Mouse (Mus musculus) cerebellum, postnatal 10 days (tissue): Measurements from ENCODE around the gene Ptprj.

Source experiments
- DNase-seq, 2 experiments: peaks; one replicate each; pipeline ENCODE4 v3.0.0; 2021; ENCODE audit warnings: mixed read lengths in 2 of 2

Gene Ptprj

DNA sequence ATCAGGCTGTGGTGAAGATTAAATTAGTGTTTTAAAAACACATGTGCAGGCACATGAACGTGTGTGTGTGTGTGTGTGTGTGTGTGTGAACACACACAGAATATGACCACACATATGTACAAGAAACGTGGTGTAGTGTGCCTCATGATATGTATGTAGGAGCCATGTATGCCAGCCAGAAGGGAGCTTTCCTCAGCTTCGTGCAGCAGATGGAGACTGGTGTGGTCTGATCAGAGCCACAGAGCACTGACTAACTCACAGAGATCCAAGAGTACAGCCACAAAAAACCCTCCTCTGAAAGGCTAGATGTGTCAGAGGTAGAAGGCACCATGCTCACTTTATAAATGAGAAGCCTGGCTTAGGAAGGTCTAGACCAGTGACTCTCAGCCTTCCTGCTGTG is 22.5 kb downstream of the Ptprj start:
- no peak for DNase-seq

DNA sequence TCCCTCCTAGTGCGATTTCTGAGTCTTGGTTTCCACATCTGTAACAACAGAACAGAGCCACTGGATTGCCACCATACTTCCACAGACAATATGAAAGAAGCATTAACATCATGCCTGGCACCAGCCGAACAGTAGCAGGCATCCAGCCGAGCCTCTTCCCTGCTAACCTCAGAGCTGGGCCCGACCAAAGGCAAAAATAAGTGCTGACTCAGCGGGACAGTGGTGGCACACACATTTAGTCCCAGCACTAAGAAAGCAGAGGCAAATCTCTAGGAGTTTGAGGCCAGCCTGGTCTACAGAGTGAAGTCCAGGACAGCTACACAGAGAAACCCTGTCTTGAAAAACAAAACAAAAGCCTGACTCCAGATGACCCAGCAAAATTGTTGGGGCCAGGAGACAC is 24.7 kb downstream of the Ptprj start:
- DNase-seq = no peak

DNA sequence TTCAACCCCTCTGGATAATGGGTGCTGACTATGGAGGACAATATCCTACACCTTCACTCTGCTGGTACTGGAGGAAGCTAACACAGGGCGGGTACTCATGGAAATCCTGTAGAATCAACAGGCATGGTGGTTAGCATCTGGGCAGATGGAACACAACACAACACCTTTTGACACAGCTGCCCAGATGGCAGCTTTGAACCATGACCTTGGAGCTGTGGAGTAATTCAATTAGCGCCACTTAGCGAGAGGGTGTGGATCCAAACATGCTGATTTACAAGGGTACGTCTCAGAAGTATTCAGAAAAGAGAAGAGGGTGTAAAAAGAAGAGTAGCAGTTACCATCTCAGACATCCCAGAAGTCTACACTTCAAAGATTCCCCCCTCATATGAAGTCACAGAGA is 25.6 kb downstream of the Ptprj start:
- DNase-seq = no peak

GRCm38 (mm10) chr2:90553861-90554260 is 26.6 kb downstream of the Ptprj start:
- DNase-seq = no peak

DNA sequence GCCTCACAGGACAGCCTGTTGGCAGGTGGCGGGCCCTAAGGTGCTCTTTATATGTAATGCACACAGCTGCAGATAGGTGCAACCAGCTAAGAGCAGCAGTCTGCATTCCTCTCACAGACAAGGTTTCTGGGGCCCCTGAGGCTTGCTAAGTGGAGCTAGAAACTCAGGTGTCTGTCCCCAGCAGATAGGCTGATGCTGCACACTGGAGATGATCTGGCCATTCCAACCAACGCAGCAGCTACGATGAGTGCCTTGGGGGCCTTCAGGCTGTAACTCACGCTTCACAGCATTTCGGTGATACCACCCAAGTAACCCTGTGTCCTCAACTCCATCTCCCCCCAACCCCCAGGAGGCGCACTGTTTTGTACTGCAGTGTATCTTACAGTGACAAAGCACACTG is 29.8 kb downstream of the Ptprj start:
- DNase-seq = no peak

DNA sequence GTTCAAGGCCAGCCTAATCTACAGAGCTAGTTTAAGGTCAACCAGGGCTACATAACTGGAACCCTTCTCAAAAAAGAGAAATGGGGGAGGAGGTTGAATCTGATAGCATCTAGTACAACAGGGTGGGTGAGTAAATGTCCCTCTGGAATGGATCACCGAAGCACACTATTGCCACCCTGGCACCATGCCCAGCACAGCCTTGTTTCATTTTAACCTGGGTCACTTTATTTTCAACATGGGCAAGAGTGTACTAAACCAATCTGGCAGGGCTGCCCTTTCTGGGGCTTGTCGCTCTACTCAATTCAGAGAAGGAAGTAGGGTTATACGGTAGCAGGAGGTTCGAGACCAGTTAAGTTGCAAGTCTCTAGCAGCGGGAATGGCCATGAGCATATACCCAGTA is 31.9 kb downstream of the Ptprj start:
- no peak for DNase-seq

DNA sequence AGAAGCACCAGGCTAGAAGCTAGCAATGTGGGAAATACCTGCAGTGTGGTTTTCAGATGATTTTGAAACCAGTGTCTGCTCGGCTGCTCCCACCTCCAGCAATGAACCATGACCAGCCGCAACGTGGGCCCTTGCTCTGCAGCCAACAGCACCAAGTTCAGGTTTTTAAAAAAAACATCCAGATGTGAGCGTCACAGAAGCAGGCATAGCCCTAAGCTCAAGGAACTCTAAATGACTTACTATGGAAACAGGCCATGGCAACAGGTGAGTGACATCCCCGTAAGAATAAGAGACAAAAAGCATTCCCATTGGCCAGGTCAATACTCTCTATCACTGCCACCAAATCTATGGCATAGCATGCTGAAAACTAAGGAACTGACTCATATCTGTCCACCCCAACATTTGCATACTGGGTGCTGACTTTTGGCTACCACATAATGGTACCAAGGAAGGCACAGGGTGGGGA is 33.3 kb downstream of the Ptprj start:
- no peak for DNase-seq

DNA sequence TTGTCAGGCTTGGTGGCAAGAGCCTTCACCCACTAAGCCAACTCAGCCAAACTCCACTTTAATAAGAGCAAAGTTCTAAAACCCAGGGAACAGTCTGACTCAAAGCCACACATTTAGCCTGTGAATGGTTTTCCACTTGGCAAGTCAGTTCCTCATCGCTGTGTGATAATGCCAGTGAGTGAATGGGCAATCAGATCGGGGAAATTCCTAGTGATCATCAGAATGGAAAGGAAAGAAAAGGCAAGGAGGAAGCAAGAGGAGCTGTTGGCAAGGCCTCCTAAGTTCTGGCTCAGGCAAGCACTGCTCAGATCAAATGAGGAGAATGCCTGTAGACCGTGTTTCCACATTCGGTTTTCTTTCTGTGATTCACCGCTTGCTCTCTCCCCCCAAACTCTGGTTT is 35.2 kb downstream of the Ptprj start:
- peak; percentile 79 to 85 for DNase-seq

DNA sequence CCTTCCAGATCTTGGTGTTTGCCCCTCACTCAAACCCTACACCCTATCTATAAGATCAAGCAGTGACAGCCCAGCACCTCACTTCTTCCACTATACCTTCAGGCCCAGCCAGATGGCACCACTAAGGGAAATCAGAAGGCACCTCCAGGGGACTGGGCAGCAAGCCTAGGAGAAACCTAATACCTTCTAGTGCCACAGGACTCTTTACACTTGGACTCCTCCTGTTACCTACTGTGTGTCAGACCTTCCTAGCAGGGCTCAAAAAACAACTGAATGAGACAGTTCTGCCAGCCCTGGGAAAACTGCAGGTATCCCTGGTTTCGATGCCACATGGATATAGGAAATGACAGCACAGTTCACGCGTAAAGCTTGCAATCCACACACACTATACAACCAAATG is 36.5 kb downstream of the Ptprj start:
- DNase-seq = peak; percentile 87 to 94

DNA sequence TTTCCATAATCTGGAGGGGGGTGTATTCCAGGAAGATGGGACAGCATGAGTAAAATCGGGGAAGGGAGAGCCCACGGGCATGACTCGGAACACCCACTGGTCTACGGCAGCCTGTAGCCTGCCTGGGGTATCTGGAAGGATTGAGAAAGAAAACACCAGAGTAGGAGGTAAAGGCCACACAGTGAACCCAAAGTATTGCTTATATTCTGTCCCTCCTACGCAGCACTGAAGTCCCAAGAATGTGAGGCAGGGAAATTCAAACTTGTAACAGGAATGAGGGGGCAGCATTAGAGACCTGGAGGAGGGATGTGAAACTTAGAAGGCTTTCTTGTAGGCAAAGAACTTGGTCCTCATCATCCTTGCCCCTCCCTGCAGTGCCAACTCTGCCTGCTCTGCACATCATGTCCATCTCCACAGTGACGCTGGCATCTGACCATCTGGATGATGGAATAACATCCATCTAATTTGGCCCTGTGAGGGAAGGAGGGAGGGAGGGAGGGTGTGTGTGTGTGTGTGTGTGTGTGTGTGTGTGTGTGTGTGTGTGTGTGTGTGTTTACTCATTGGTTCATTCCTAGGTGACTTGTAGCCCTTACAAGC is 37.2 kb downstream of the Ptprj start:
- DNase-seq = peak; percentile 80 to 86

DNA sequence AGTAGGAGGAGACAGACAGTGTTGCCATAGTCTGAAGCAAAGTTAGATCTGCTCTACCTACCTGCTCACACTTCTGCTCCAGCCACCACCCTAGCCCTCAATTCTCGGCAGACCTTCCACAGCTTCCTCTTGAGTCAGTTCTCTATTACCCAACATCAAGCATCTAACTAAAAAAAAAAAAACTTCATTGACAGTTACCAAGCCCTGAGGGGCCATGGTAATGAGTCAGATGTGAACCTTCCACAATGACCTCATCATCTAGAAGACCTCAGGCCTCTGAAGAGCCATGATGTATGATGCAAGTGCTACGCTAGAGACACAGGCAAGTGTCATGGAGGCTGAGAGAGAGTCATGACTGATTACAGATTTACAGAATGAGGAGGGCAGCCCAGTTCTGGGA is 37.8 kb downstream of the Ptprj start:
- no peak for DNase-seq

DNA sequence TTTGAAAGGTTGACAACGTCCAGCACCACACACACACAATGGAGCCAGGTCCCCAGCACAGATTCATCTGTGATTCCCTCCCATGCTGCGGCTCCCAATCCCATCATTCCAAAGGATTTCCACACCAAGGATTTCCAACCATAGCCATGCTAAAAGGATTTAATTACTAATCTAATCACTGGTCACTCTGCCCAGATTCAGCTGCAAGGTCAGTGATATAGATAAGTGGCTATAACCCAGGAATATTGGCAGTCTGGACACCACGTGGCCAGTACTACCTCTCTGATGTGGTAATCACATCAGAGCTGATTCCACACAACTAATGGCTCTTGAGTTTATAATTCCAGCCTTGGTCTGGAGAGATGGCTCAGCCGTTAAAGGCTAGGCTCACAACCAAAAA is 41.2 kb downstream of the Ptprj start:
- no peak for DNase-seq

- peak; percentile 69 to 79 for DNase-seq
These were observed 43.2 kb downstream of the Ptprj start for GRCm38 (mm10) chr2:90537244-90537643.

- no peak for DNase-seq
These were observed 43.9 kb downstream of the Ptprj start for GRCm38 (mm10) chr2:90536555-90536954.

GRCm38 (mm10) chr2:90534751-90535150 is 45.7 kb downstream of the Ptprj start:
- no peak for DNase-seq

DNA sequence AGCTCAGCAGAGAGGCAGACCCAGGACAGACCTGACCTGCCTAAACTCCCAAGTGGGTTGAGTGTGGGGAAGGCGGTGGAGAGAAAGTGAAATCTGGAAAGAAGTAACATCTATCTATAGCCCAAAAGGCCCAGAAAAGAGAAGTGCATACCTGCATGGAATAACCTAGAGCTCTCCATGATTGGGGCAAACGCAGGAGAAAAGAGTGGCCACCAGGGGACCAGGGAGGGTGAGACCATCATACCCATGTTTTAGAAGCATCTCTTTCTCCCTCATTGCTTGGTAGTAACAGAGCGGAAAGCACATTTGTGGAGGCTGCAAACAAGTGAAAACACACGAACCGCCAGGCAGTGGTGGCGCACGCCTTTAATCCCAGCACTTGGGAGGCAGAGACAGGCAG is 46.5 kb downstream of the Ptprj start:
- no peak for DNase-seq

- DNase-seq = no peak
These were observed 48.4 kb downstream of the Ptprj start for GRCm38 (mm10) chr2:90532095-90532494.

DNA sequence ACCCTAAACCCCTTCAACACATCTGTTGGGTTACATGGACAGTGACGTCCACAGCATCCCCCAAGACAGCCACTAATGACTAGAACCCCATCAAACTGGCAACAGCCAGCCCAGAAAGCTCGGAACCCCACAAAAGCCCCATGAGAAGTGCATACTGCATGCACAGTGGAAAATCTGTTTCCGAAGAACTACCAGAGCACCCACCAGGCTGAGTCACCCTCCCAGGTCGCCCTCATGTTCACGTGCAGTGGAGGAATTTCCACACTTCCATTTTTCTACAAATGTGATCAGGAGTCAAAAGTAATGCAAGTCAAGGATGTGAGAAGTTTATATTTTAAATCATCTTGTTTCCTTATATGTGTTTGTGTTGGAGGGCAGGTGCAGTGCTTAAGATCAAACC is 52.3 kb downstream of the Ptprj start:
- DNase-seq = no peak

- DNase-seq = no peak
These were observed 53.5 kb downstream of the Ptprj start for GRCm38 (mm10) chr2:90526971-90527370.

DNA sequence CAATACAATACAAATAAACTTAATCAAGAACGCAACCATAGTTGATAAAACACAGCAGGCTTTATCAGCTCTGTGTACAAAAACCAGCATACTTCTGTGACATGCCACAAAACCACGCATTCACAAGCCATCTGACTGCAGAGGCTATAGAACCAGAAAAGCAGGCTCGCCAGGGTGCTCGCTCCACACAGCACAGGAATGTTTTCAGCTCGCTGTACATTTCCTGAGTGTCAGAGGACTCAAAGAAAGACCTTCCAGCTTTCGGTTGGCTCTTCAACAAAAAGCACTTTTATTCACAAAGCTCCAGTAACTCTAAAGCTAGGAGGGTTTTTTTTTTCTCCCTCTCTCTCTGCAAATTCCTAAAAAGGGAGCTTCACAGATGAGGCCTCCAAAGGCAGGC is 53.9 kb downstream of the Ptprj start:
- no peak for DNase-seq

GRCm38 (mm10) chr2:90525807-90526206 is 54.6 kb downstream of the Ptprj start:
- DNase-seq = no peak

GRCm38 (mm10) chr2:90522455-90522854 is 58.0 kb downstream of the Ptprj start:
- peak; percentile 75 to 78 for DNase-seq

DNA sequence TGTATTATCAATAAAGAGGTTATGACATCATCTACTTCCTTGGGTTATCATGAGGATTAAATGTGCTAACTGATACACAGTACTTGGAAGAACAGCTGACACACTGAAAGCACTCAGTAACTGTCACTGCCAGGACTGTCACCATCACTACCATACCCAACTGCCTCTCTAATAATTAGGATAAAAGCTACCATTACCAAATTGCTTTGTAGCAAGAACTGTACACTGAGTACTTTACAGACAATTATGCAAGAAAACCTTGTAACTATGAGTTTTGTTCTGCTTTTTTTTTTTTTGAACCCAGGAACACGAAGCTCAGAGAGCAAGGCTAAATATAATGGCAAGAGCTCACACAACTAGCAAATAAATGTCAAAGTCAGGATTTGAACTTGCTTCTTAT is 58.5 kb downstream of the Ptprj start:
- DNase-seq = no peak

- DNase-seq = no peak
These were observed 62.2 kb downstream of the Ptprj start for GRCm38 (mm10) chr2:90518296-90518695.

DNA sequence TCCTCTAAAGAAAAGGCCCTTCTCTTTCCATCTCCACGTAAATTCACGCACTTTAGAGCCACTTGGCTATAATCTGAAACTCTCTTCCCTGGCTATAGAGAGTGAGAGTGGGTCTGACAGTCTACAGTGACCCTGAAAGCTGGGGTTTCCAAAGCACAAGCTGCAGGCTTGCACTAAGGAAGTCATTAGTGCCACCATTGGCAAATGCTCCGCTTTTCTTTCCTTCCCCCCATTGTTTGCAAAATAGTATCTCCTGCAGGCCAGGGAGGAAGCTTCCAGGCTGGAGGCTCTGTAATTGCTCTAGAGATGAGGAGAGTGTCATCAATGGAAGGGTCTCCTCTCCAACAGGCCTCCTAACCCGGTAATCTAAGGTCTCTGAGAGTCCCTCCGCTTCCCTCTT is 65.5 kb downstream of the Ptprj start:
- DNase-seq = no peak

DNA sequence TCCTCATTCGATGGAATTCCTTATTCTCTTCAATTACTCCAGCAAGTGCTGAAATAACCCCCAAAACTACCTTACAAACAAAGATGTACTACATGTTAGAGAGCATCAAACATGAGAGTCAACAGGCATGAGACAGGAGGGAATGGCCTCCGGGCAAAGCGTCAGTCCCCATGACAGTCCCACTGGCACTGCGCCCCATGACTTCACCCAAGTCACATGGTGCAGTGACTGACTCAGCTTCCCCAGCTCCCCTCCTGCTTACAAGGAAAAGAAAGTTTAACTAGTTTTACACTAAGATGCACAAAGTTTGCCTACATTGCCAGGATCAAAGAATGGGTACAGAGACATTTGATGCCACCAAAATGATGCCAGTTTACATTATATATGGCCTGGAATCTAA is 71.2 kb downstream of the Ptprj start:
- peak; percentile 43 to 50 for DNase-seq
